Mouse (Mus musculus) cortical plate, adult 2 months (tissue): Measurements from ENCODE around the gene Pi4k2a.

ENCODE experiments used
- CTCF ChIP-seq: fragments of 200-500 bp; IDR thresholded peaks from 2 replicates; pipeline ENCODE4 v1.5.1; 2011; ENCODE audit warnings: mild to moderate bottlenecking, control low read depth, low read length; ENCODE audit not compliant: insufficient read depth; ENCODE audit errors: extremely low read depth
- POLR2A ChIP-seq: fragments of 200-500 bp; IDR thresholded peaks from 2 replicates; pipeline ENCODE4 v1.6.1; 2011; ENCODE audit warnings: mild to moderate bottlenecking, low read length, control low read depth; ENCODE audit not compliant: insufficient read depth; ENCODE audit errors: extremely low read depth

DNA sequence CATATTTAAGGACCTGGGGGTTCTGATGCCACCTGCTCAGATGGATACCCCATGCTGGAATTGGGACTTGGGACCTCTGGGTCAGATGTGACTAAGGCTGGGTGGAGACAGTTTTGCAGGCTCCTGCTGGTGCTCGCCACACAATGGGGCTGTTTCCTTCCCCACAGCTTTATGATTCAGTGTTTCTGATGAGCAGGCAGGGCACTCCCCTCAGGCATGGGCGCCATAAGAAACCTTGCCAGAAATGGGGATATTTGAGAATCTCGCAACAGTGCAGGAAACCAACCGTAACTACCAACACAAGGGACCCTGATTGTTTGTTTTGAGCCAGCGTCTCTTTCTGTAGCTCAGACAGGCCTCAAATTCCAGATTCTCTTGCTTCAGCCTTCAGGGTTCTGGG, 40.8 kb downstream of the Pi4k2a start:
- TF ChIP-seq CTCF (no peak), POLR2A (no peak)
